Mouse (Mus musculus) testis, postnatal 10 days (tissue): ENCODE data around the gene Il34.

ENCODE experiments used
- DNase-seq: peaks from one replicate; pipeline ENCODE4 v3.0.0; 2021; ENCODE audit warnings: low spot score

Il34 gene

DNA sequence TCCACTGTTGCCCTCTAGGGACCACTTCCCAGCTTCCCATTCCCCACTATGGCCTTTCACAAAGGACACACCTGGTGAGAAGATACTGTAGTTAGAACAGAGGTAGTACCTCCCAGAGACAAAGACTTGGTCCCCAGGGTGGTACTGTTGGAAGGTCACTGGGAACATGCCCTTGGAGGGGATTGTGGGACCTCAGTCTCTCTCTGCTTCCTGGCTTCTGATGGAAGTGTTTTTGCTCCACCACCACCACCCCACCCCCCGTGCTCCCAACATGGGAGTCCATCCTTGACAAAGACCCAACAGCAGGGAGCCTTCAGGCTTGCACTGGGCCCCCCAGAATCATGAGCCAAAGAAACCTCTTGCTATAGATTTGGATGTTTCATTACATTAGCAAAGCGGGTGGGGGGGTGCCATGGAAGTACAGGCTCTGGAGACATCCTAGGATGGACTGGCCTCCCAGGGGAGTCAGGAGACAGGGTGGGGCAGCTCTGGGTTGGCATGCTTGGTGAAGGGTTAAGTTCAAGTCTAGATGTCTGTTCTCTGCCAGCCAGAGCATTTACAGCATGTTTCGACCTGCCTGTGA lies 99.3 kb downstream of the Il34 start:
- no peak for DNase-seq

DNA sequence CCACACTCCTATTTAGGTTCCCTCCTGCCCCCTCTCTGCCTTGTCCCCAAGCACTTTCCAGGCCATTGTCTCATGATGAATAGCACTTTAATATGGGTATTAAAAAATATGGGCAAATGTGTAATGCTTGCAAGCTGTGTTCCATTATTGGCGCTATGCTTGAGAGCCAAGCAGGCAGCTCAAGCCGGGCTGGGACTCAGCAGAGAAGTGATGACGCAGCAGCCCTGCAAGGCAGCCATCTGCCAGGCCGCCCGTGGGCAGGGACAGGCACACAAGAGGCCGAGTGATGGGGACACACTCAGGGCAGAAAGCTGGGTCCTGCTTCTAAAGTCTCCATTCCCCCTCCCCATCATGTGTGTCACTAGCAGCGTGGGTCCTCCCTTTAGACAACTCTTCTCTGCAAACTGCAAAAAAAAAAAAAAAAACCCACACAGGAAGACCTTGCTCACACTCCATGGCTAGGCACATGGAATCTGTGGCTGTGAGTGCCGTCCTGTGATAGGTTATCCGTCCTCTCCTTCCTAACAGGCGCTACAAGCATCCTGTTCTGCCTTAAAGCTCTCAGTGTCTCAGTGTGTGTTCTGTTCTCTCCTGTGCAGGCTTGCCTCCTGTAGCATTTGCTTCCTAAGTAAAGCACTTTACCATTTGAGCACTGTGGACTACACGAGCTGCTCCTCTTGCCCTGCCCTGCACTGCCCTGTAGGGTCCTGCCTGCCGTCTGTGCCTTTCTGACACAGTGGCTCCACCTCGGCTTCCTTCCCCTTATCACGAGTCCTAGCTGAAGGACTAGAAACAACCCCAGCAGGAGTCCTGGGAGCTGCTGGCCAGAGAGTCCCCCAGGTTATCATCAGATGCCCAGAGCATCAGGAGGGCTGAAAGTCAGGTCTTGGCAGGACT lies 100.1 kb downstream of the Il34 start:
- no peak for DNase-seq

- DNase-seq = no peak
Observed at GRCm38 (mm10) chr8:110704103-110704502, 101.6 kb downstream of the Il34 start.

DNA sequence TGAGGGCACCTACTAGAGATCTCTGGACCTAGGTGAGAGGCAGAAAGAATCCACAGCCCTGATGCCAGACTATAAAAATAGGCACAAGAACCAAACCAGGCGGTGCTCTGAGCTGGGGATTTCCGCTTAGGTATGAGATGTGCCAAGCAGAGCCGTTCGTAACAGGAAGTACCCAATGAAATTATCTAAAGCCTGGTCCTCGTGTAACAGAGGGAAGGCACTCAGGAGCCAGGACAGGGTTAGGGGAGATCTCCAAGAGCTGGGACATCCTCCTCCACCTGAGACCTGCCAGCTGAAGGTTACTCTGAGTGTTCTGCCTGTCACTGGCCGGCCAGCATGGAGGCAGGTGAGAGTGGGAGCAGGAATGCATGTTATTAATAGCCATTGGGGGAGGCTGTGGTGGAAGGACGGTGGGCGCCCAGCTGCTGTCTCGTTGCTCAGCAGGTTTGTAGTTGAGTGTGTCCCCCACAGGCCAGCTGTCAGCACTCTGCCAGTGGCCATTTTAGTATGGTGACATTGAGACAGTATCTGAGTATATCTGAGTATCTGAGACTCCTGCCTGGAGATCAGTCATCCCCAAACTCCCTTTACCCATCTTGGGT lies 102.2 kb downstream of the Il34 start:
- no peak for DNase-seq

- no peak for DNase-seq
Observed at GRCm38 (mm10) chr8:110702636-110703459, 102.9 kb downstream of the Il34 start.

- no peak for DNase-seq
Observed at GRCm38 (mm10) chr8:110700561-110700960, 105.2 kb downstream of the Il34 start.

DNA sequence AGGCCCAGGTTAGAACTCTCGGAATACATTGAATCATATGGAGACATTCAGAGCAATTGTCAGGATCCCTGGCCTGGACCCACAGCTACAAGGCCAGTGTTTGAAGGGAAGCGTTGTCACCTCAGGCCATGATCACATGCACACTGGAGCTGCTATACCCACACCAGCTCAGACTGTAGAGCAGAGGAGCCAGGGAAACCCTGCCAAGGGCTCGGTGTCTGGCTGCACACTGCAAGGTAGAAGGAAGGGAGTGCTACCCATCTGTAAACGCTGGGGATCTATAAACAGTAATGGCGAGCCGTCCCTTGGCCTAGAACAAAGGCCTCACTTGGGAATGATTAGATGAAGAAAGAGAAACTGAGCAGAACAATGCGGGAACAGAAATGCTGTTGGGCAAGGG lies 106.2 kb downstream of the Il34 start:
- DNase-seq = no peak

DNA sequence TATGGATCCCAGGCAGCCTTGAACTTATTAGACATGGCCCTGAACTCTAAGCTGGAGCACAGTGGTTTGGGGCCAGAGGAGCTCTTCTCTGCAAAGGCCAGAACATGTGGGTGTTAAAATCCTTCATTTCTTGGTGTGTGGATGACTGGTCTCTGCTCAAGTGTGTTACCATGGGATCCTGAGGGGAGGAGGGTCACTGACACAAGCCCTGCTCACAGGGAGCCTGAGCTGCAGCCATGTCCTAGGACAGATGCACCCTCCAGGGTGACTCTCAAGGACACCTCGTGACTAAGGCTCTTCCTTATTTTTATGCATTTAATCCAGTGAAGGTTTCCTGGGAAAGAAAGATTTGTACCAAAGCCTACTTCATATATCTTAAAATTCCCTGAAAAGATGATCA lies 107.6 kb downstream of the Il34 start:
- no peak for DNase-seq

DNA sequence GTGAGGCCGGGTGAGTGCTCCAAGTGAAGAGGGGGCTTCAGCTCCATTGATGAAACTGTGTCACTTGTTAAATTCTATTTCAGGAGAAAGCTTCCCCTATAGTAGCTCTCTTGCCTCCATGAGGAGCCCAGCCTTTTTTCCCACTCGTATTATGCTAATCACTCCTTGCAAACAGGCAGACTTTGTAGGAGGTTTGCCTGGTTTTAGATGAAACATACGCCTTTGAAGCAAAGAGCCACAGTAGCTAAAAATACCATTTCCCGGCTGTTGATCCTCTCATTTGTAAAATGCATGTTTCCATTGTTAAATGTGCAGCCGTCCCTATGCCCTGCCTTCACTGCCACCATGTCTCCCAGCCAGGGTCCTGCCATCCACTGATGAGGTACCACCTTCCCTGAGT lies 108.2 kb downstream of the Il34 start:
- DNase-seq = no peak

- DNase-seq = no peak
Observed at GRCm38 (mm10) chr8:110696051-110696450, 109.7 kb downstream of the Il34 start.

- no peak for DNase-seq
Observed at GRCm38 (mm10) chr8:110695431-110695830, 110.3 kb downstream of the Il34 start.

- no peak for DNase-seq
Observed at GRCm38 (mm10) chr8:110694826-110695225, 110.9 kb downstream of the Il34 start.

GRCm38 (mm10) chr8:110694226-110694625 lies 111.5 kb downstream of the Il34 start:
- no peak for DNase-seq
